Mouse (Mus musculus) CD4-positive naive resting alpha-beta T cell, adult 57 days (primary cell): ENCODE data around the gene Olfr1256. TPM values are rescaled to one million over a fixed set of nuclear protein-coding genes. Genes with fewer than 3 reads are reported as not detected.

Source experiments
- total RNA-seq: library from RNA; stranded (reverse); gene quantifications from one replicate; pipeline ENCODE4 v1.2.4, GENCODE M21; 2023

The Olfr1256 gene
- not detected for total RNA-seq

GRCm38 (mm10) chr2:89841455-89841854, at the start of gene Olfr1256:
TSS of gene Olfr1256 (minus strand) at chr2:89841555.

GRCm38 (mm10) chr2:89878137-89878536, 36.8 kb upstream of the Olfr1256 start, which contains the start of gene Olfr1257:
TSS of gene Olfr1257 (plus strand) at chr2:89878437.

GRCm38 (mm10) chr2:89848105-89848504, 6.8 kb upstream of the Olfr1256 start, which contains the start of gene Olfr48:
TSS of gene Olfr48 (minus strand) at chr2:89848205.

GRCm38 (mm10) chr2:89811751-89812150, 29.6 kb downstream of the Olfr1256 start, which contains the start of gene Olfr1255:
TSS of gene Olfr1255 (plus strand) at chr2:89812051.

GRCm38 (mm10) chr2:89793519-89793918, 47.8 kb downstream of the Olfr1256 start, which contains the start of gene Olfr1254:
TSS of gene Olfr1254 (minus strand) at chr2:89793619.

Other genes with a start within 250 kb of the Olfr1256 start
- gene Olfr1246, start 248.4 kb downstream of the Olfr1256 start, total RNA-seq = not detected
- not detected for gene Olfr1247, start 227.4 kb downstream of the Olfr1256 start, total RNA-seq
- not detected for gene Olfr1248, start 223.3 kb downstream of the Olfr1256 start, total RNA-seq
- gene Olfr1249, start 206.6 kb downstream of the Olfr1256 start, total RNA-seq = not detected
- not detected for gene Olfr1250, start 180.1 kb downstream of the Olfr1256 start, total RNA-seq
- gene Olfr1251, start 169.6 kb downstream of the Olfr1256 start, total RNA-seq = not detected
- not detected for gene Olfr1252, start 116.5 kb downstream of the Olfr1256 start, total RNA-seq
- not detected for gene Olfr1253, start 84.5 kb downstream of the Olfr1256 start, total RNA-seq
- not detected for gene Olfr1254, start 47.9 kb downstream of the Olfr1256 start, total RNA-seq
- gene Olfr1255, start 29.5 kb downstream of the Olfr1256 start, total RNA-seq = not detected
- not detected for gene Olfr48, start 6.7 kb upstream of the Olfr1256 start, total RNA-seq
- not detected for gene Olfr1257, start 36.9 kb upstream of the Olfr1256 start, total RNA-seq
- not detected for gene Olfr1258, start 85.8 kb upstream of the Olfr1256 start, total RNA-seq
- gene Olfr1259, start 107.1 kb upstream of the Olfr1256 start, total RNA-seq = not detected
- gene Olfr1260, start 132.8 kb upstream of the Olfr1256 start, total RNA-seq = not detected
- not detected for gene Olfr1261, start 149.7 kb upstream of the Olfr1256 start, total RNA-seq
- not detected for gene Olfr1262, start 158.6 kb upstream of the Olfr1256 start, total RNA-seq
- not detected for gene Olfr1263, start 170.6 kb upstream of the Olfr1256 start, total RNA-seq
- gene Olfr1264, start 184.0 kb upstream of the Olfr1256 start, total RNA-seq = not detected
- gene Olfr1265, start 193.8 kb upstream of the Olfr1256 start, total RNA-seq = not detected
- gene Olfr140, start 222.0 kb upstream of the Olfr1256 start, total RNA-seq = not detected